Mouse (Mus musculus): ENCODE measurements around the gene Slc16a13.

GRCm38 (mm10) chr11:70266405-70266804 lies 45.5 kb upstream of the Slc16a13 start:
- TF ChIP-seq CTCF (IDR thresholded peaks at IDR 0.05; ENCODE audit: borderline replicate concordance, insufficient read depth, low read length) (no peak), POLR2A (IDR thresholded peaks at IDR 0.05; ENCODE audit: low read depth, low read length) (no peak)

Data from embryonic fibroblast, embryonic 13.5 days (primary cell).